9 mouse cellular contexts compared by ENCODE assay signal in the genomic region with DNA sequence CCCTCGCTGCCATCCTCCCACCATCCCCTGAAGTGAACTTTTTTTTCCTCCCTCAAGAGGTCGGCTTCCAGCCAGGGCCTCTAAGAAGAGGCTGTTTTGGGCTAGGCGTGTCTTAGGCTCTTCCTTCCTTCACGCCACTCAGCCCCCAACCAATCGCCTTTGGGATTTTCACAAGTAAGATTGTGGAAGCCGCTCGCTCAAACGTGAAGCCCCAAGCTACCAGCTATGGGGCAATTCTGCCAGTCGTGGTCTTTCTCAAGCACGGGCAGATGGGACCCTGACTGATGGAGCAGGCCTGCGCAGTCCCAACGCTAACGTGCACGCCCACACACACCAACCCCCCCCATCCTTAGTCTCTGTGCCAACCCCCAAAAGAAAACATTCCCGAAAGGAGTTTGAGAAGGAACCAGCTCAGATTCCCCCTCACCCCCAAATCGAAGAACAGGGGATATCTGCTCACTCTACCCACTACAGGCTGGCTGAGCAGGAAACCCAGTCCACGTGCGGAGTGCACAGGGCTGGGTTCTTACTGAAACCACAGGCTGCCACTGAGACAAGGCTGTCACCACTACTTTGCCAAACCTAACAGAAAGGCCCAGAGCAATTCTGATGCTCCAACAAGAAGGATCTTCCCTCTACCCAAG. TPM values are rescaled to one million over a fixed set of nuclear protein-coding genes. Genes with fewer than 3 reads are reported as not detected.
DNase-seq lines count a peak whose midpoint lies in the region; ATAC-seq and TF ChIP-seq lines count a peak whose summit lies in the region.
"Had no signal": no experiment of that assay in that cellular context is flagged by ENCODE, and none has a peak within 500 bp of the region (broad histone marks: within the 10 kb centered on the region; RNA-seq: fewer than 3 reads in every experiment).

No protein-coding gene starts in this region.

- peak; percentile 55; the same call in 1 of the 2 replicates for ATAC-seq in embryonic facial prominence, embryonic 15.5 days (ENCODE audit: insufficient number of reproducible peaks, low FRiP score, low TSS enrichment, low read depth)

- peaks cover 37% of the 10 kb centered on the region for H3K4me1 ChIP-seq in embryonic facial prominence, embryonic 15.5 days
- peaks cover 5% of the 10 kb centered on the region; the same call in 1 of the 2 replicates for H3K4me1 ChIP-seq in cerebellum, adult 2 months (ENCODE audit: control insufficient read depth, insufficient read depth, low read length)

- H3K9me3 ChIP-seq in embryonic facial prominence, embryonic 15.5 days (replicated peaks) = no peaks in the 10 kb centered on the region

- H3K4me3 ChIP-seq in embryonic facial prominence, embryonic 15.5 days (replicated peaks) = peak overlapping the region; percentile 83
- peak overlapping the region; percentile 96 for H3K4me3 ChIP-seq in macrophage (ENCODE audit: inconsistent target)
- no peak overlapping the region for H3K4me3 ChIP-seq in cerebellum, adult 2 months (replicated peaks; ENCODE audit: insufficient read depth, low read depth, low read length)

- H3K36me3 ChIP-seq in embryonic facial prominence, embryonic 15.5 days = no peaks in the 10 kb centered on the region
- H3K36me3 ChIP-seq in macrophage (ENCODE audit: inconsistent target) = no peaks in the 10 kb centered on the region

- intact Hi-C loops in heart, postnatal 25 days (cut with DNase I) = no loop called here

- peaks cover 64% of the 10 kb centered on the region for H3K79me2 ChIP-seq in macrophage (ENCODE audit: inconsistent target)

- DNase-seq in B cell, adult 2 months = peak; percentile 27 to 32
- DNase-seq in NIH3T3 (ENCODE audit: low read depth) = peak; percentile 95
- DNase-seq in heart, postnatal 25 days (ENCODE audit: low spot score) = peak; percentile 38
- peak; percentile 37 for DNase-seq in layer of hippocampus, adult 9-11 months
- peak; percentile 42 for DNase-seq in right cerebral cortex, postnatal 4 days
- no peak for DNase-seq in cerebellum, adult 2 months

- H3K4me2 ChIP-seq in embryonic facial prominence, embryonic 15.5 days (replicated peaks) = peak overlapping the region; percentile 93

- H3K27me3 ChIP-seq in embryonic facial prominence, embryonic 15.5 days = no peaks in the 10 kb centered on the region
- H3K27me3 ChIP-seq in cerebellum, adult 2 months (ENCODE audit: control insufficient read depth, insufficient read depth, low read length) = no peaks in the 10 kb centered on the region

- WGBS in embryonic facial prominence, embryonic 15.5 days = 5% methylated on average over 18 of the region's 18 CpGs
- under 1% methylated on average over 14 of the region's 18 CpGs for WGBS in macrophage (ENCODE audit: missing documents)
- WGBS in cerebellum, adult 2 months = 42% methylated on average over 18 of the region's 18 CpGs

- no peak for TF ChIP-seq POLR2A in cerebellum, adult 2 months (IDR thresholded peaks at IDR 0.05; ENCODE audit: borderline replicate concordance, insufficient read depth, low read length)

- H3K9ac ChIP-seq in embryonic facial prominence, embryonic 15.5 days = peak overlapping the region; percentile 58; the same call in 1 of the 2 replicates

- TF ChIP-seq CTCF in cerebellum, adult 2 months (IDR thresholded peaks at IDR 0.05; ENCODE audit: borderline replicate concordance, insufficient read depth, low read depth, low read length) = no peak

- H3K27ac ChIP-seq in embryonic facial prominence, embryonic 15.5 days (replicated peaks) = peak overlapping the region; percentile 84
- H3K27ac ChIP-seq in macrophage = peak overlapping the region; percentile 87
- H3K27ac ChIP-seq in cerebellum, adult 2 months (ENCODE audit: insufficient read depth, low read length) = no peak overlapping the region

RNA-seq across cellular contexts. Expression of a gene that starts 1.7 kb away (rescaled TPM):
- 61.0 and 64.7 TPM in 2 replicates for polyA plus RNA-seq in embryonic facial prominence, embryonic 15.5 days (2015; fragmentation: Nextera tagmentation; extraction: Ambion mirVana)
- 10 to 100 TPM; 29.6 to 35.2 TPM for total RNA-seq in heart, postnatal 25 days (2021)
- 100 to 1,000 TPM in 4 of 26 experiments, 10 to 100 TPM in 21, 1 to 10 TPM in 1; 8.4 to 109 (median 52.5) TPM for total RNA-seq in macrophage (2018; cell fraction: chromatin; rRNA removed)
- total RNA-seq in macrophage (2018; cell fraction: cytosol; rRNA removed) = 10 to 100 TPM; 43.9 to 88.4 (median 58.6) TPM
- total RNA-seq in macrophage (2018; cell fraction: nucleus; rRNA removed) = 100 to 1,000 TPM in 2 of 26 experiments, 10 to 100 TPM in 24; 21.7 to 129 (median 52.7) TPM
- 80.8 to 94.6 TPM (median 83.7 TPM) in 3 replicates for polyA plus RNA-seq in macrophage (2018)
- polyA plus RNA-seq in cerebellum, adult 2 months (2012; rRNA removed) = 16.8 and 19.9 TPM in 2 replicates

RNA-seq across cellular contexts. Expression of a gene that starts 49.9 kb away (rescaled TPM):
- polyA plus RNA-seq in embryonic facial prominence, embryonic 15.5 days (2015; fragmentation: Nextera tagmentation; extraction: Ambion mirVana) = 0.32 and 0.48 TPM in 2 replicates
- total RNA-seq in heart, postnatal 25 days (2021) = under 1 TPM in 1 of 2 experiments, not detected in 1; 0.22 TPM
- total RNA-seq in macrophage (2018; cell fraction: chromatin; rRNA removed) = 1 to 10 TPM in 20 of 26 experiments, under 1 TPM in 5, not detected in 1; 0.41 to 6.7 (median 1.5) TPM
- under 1 TPM in 20 of 26 experiments, not detected in 6; 0.05 to 0.63 (median 0.18) TPM for total RNA-seq in macrophage (2018; cell fraction: cytosol; rRNA removed)
- 10 to 100 TPM in 1 of 26 experiments, 1 to 10 TPM in 18, under 1 TPM in 4, not detected in 3; 0.60 to 10.9 (median 2.2) TPM for total RNA-seq in macrophage (2018; cell fraction: nucleus; rRNA removed)
- not detected in 3 replicates for polyA plus RNA-seq in macrophage (2018)
- 0.28 and 0.41 TPM in 2 replicates for polyA plus RNA-seq in cerebellum, adult 2 months (2012; rRNA removed)
- total RNA-seq: gastrocnemius, postnatal 4 days had no signal

RNA-seq across cellular contexts. Expression of a gene that starts 50.8 kb away (rescaled TPM):
- 1,092 and 1,100 TPM in 2 replicates for polyA plus RNA-seq in embryonic facial prominence, embryonic 15.5 days (2015; fragmentation: Nextera tagmentation; extraction: Ambion mirVana)
- total RNA-seq in heart, postnatal 25 days (2021) = 1,000 to 10,000 TPM in 1 of 2 experiments, 100 to 1,000 TPM in 1; 907 to 1,197 TPM
- total RNA-seq in macrophage (2018; cell fraction: chromatin; rRNA removed) = 100 to 1,000 TPM in 23 of 26 experiments, 10 to 100 TPM in 3; 63.9 to 507 (median 213) TPM
- total RNA-seq in macrophage (2018; cell fraction: cytosol; rRNA removed) = 1,000 to 10,000 TPM in 21 of 26 experiments, 100 to 1,000 TPM in 5; 601 to 2,041 (median 1,305) TPM
- total RNA-seq in macrophage (2018; cell fraction: nucleus; rRNA removed) = 100 to 1,000 TPM; 220 to 953 (median 671) TPM
- polyA plus RNA-seq in macrophage (2018) = 431 to 1,072 TPM (median 940 TPM) in 3 replicates
- polyA plus RNA-seq in cerebellum, adult 2 months (2012; rRNA removed) = 1,009 and 1,093 TPM in 2 replicates

Comparison
In these comparisons a context has a peak if more than half of its experiments do, and no peak if none do; other contexts are left out.
1. DNase-seq: peak in B cell, adult 2 months (2 of 2), NIH3T3 (single experiment), heart, postnatal 25 days (single experiment), layer of hippocampus, adult 9-11 months (single experiment) and right cerebral cortex, postnatal 4 days (single experiment); none in cerebellum, adult 2 months (0 of 2).